Comparison of ENCODE assay signal across 8 mouse cellular contexts in genomic region chr6:137723898-137724297, GRCm38 (mm10). TPM values are rescaled to one million over a fixed set of nuclear protein-coding genes. Genes with fewer than 3 reads are reported as not detected.
DNase-seq lines count a peak whose midpoint lies in the region; ATAC-seq and TF ChIP-seq lines count a peak whose summit lies in the region.
"Had no signal": no experiment of that assay in that cellular context is flagged by ENCODE, and none has a peak within 500 bp of the region (broad histone marks: within the 10 kb centered on the region; RNA-seq: fewer than 3 reads in every experiment).

No protein-coding gene starts in this region.

- ATAC-seq in CD4-positive, CD25-positive, alpha-beta regulatory T cell, adult 4 months: peak; percentile 75
- peak; percentile 51; the same call in 1 of the 2 replicates for ATAC-seq in forebrain, embryonic 13.5 days
- ATAC-seq in limb, embryonic 14.5 days (ENCODE audit: low FRiP score, low read depth): peak; percentile 60; the same call in 1 of the 2 replicates

- no peak overlapping the region for H3K27ac ChIP-seq in layer of hippocampus, adult 2 months
- H3K27ac ChIP-seq in forebrain, embryonic 13.5 days: no peak overlapping the region
- H3K27ac ChIP-seq in limb, embryonic 14.5 days (replicated peaks; ENCODE audit: low read depth, low read length): no peak overlapping the region

- no peak for TF ChIP-seq POLR2A in limb, embryonic 14.5 days (IDR thresholded peaks at IDR 0.05; ENCODE audit: borderline replicate concordance, extremely low read depth, insufficient read depth, insufficient read length)

- H3K36me3 ChIP-seq in forebrain, embryonic 13.5 days (ENCODE audit: poor library complexity, severe bottlenecking): no peaks in the 10 kb centered on the region
- no peaks in the 10 kb centered on the region for H3K36me3 ChIP-seq in limb, embryonic 14.5 days (ENCODE audit: control insufficient read depth, insufficient read depth, low read length)

- peaks cover 4% of the 10 kb centered on the region; the same call in 1 of the 2 replicates for H3K27me3 ChIP-seq in forebrain, embryonic 13.5 days
- no peaks in the 10 kb centered on the region for H3K27me3 ChIP-seq in limb, embryonic 14.5 days (ENCODE audit: control insufficient read depth, insufficient read depth, low read length)

- H3K4me3 ChIP-seq in layer of hippocampus, adult 2 months: no peak overlapping the region
- no peak overlapping the region for H3K4me3 ChIP-seq in forebrain, embryonic 13.5 days
- H3K4me3 ChIP-seq in limb, embryonic 14.5 days (replicated peaks; ENCODE audit: low read length): no peak overlapping the region
- H3K4me3 ChIP-seq: megakaryocyte, embryonic 14.5 days had no signal

- H3K9ac ChIP-seq in forebrain, embryonic 13.5 days: no peak overlapping the region
- H3K9ac ChIP-seq in limb, embryonic 14.5 days (ENCODE audit: low read depth, low read length, severe bottlenecking): no peak overlapping the region

- 7% methylated on average over 4 of the region's 4 CpGs for WGBS in forebrain, embryonic 13.5 days
- WGBS in limb, embryonic 14.5 days: 4% methylated on average over 4 of the region's 4 CpGs

- H3K4me2 ChIP-seq in forebrain, embryonic 13.5 days: no peak overlapping the region
- H3K4me2 ChIP-seq in limb, embryonic 14.5 days (replicated peaks; ENCODE audit: low read depth, low read length, severe bottlenecking): no peak overlapping the region

- H3K9me3 ChIP-seq in forebrain, embryonic 13.5 days (replicated peaks): no peaks in the 10 kb centered on the region
- no peaks in the 10 kb centered on the region for H3K9me3 ChIP-seq in limb, embryonic 14.5 days (ENCODE audit: control insufficient read depth, low read length)
- H3K9me3 ChIP-seq: megakaryocyte, embryonic 14.5 days had no signal

- peak; percentile 67 for DNase-seq in layer of hippocampus, adult 2 months (ENCODE audit: low spot score in 2 of 2)
- no peak for DNase-seq in layer of hippocampus, postnatal 25 days (ENCODE audit: extremely low spot score in 1 of 2, low spot score in 1 of 2)
- DNase-seq in R1 (ENCODE audit: low read depth, low spot score): peak; percentile 82
- DNase-seq in limb, embryonic 14.5 days (ENCODE audit: low spot score): peak; percentile 87
- DNase-seq in urinary bladder, adult 2 months (ENCODE audit: low spot score): no peak

- H3K4me1 ChIP-seq in forebrain, embryonic 13.5 days: no peaks in the 10 kb centered on the region
- H3K4me1 ChIP-seq in limb, embryonic 14.5 days (ENCODE audit: control insufficient read depth, insufficient read depth, low read length): no peaks in the 10 kb centered on the region
- H3K4me1 ChIP-seq: megakaryocyte, embryonic 14.5 days had no signal

- TF ChIP-seq CTCF in layer of hippocampus, adult 2 months (conservative IDR thresholded peaks at IDR 0.05): peak; percentile 93

RNA-seq across cellular contexts. Expression of gene Strap, which starts 11.0 kb away (rescaled TPM):
- 100 to 1,000 TPM; 110 to 112 TPM for total RNA-seq in layer of hippocampus, adult 2 months (2021)
- 100 to 1,000 TPM; 118 to 131 TPM for total RNA-seq in layer of hippocampus, postnatal 25 days (2021)
- polyA plus RNA-seq in CD4-positive, CD25-positive, alpha-beta regulatory T cell, adult 4 months (2017; shearing (Covaris generic)): 10 to 100 TPM; 33.6 to 39.3 TPM
- 194 and 206 TPM in 2 replicates for polyA plus RNA-seq in forebrain, embryonic 13.5 days (2015; fragmentation: Nextera tagmentation; extraction: Ambion mirVana)
- polyA plus RNA-seq in limb, embryonic 14.5 days (2012; rRNA removed): 53.2 and 62.7 TPM in 2 replicates
- polyA plus RNA-seq in limb, embryonic 14.5 days (2014; fragmentation: Nextera tagmentation; extraction: Ambion mirVana): 159 and 160 TPM in 2 replicates
- 47.0 and 50.1 TPM in 2 replicates for polyA plus RNA-seq in urinary bladder, adult 2 months (2012; rRNA removed)

RNA-seq across cellular contexts. Expression of gene Dera, which starts 30.4 kb away (rescaled TPM):
- total RNA-seq in layer of hippocampus, adult 2 months (2021): 1 to 10 TPM; 5.1 to 6.1 TPM
- total RNA-seq in layer of hippocampus, postnatal 25 days (2021): 1 to 10 TPM; 4.8 to 5.3 TPM
- 10 to 100 TPM; 68.4 to 82.3 TPM for polyA plus RNA-seq in CD4-positive, CD25-positive, alpha-beta regulatory T cell, adult 4 months (2017; shearing (Covaris generic))
- polyA plus RNA-seq in forebrain, embryonic 13.5 days (2015; fragmentation: Nextera tagmentation; extraction: Ambion mirVana): 19.0 and 20.1 TPM in 2 replicates
- polyA plus RNA-seq in limb, embryonic 14.5 days (2012; rRNA removed): 12.5 and 17.1 TPM in 2 replicates
- polyA plus RNA-seq in limb, embryonic 14.5 days (2014; fragmentation: Nextera tagmentation; extraction: Ambion mirVana): 43.5 and 46.3 TPM in 2 replicates
- 12.7 and 14.2 TPM in 2 replicates for polyA plus RNA-seq in urinary bladder, adult 2 months (2012; rRNA removed)

Comparison
In these comparisons a context has a peak if more than half of its experiments do, and no peak if none do; other contexts are left out.
1. DNase-seq: peak in layer of hippocampus, adult 2 months (2 of 2), R1 (single experiment) and limb, embryonic 14.5 days (single experiment); none in layer of hippocampus, postnatal 25 days (0 of 2) and urinary bladder, adult 2 months (single experiment).
2. Peak in every context shown above with its lines, with median percentiles within 50 percentile points of each other: ATAC-seq.